Mouse (Mus musculus) spleen, postnatal 4 days (tissue): ENCODE data around the gene Camkmt.

ENCODE experiments used
- DNase-seq, 2 experiments: peaks; one replicate each; pipeline ENCODE4 v3.0.0; 2022; ENCODE audit warnings: low spot score in 2 of 2

The Camkmt gene

GRCm38 (mm10) chr17:85458589-85458988 is 368.2 kb downstream of the Camkmt start:
- DNase-seq, result no peak

GRCm38 (mm10) chr17:85461577-85461976 is 371.2 kb downstream of the Camkmt start:
- no peak for DNase-seq

GRCm38 (mm10) chr17:85463497-85464392 is 373.4 kb downstream of the Camkmt start:
- no peak for DNase-seq

GRCm38 (mm10) chr17:85464466-85465411 is 374.4 kb downstream of the Camkmt start:
- DNase-seq, result no peak

GRCm38 (mm10) chr17:85469776-85470175 is 379.4 kb downstream of the Camkmt start:
- no peak for DNase-seq

- no peak for DNase-seq
Observed at GRCm38 (mm10) chr17:85472687-85473202, 382.4 kb downstream of the Camkmt start.

- no peak for DNase-seq
Observed at GRCm38 (mm10) chr17:85473217-85473616, 382.9 kb downstream of the Camkmt start.

- no peak for DNase-seq
Observed at GRCm38 (mm10) chr17:85473881-85474280, 383.5 kb downstream of the Camkmt start.

- DNase-seq, result no peak
Observed at GRCm38 (mm10) chr17:85481241-85481640, 390.9 kb downstream of the Camkmt start.

GRCm38 (mm10) chr17:85483086-85483485 is 392.7 kb downstream of the Camkmt start:
- DNase-seq, result no peak

- no peak for DNase-seq
Observed at GRCm38 (mm10) chr17:85484015-85484414, 393.7 kb downstream of the Camkmt start.

GRCm38 (mm10) chr17:85484526-85484925 is 394.2 kb downstream of the Camkmt start:
- no peak for DNase-seq

- DNase-seq, result no peak
Observed at GRCm38 (mm10) chr17:85485065-85485945, 395.0 kb downstream of the Camkmt start.

GRCm38 (mm10) chr17:85485946-85486533 is 395.7 kb downstream of the Camkmt start:
- DNase-seq, result no peak

- no peak for DNase-seq
Observed at GRCm38 (mm10) chr17:85486585-85487480, 396.5 kb downstream of the Camkmt start.

- no peak for DNase-seq
Observed at GRCm38 (mm10) chr17:85487531-85487930, 397.2 kb downstream of the Camkmt start.

- no peak for DNase-seq
Observed at GRCm38 (mm10) chr17:85488601-85489487, 398.5 kb downstream of the Camkmt start.

GRCm38 (mm10) chr17:85489488-85489980 is 399.2 kb downstream of the Camkmt start:
- no peak for DNase-seq
